Mouse (Mus musculus) olfactory bulb, adult 2 months (tissue): ENCODE measurements at regions not wholly inside any gene's neighbourhood (a gene's known extent, or its start where the extent isn't known, plus 50 kb on each side); places are given as distances from the start of the nearest gene placed in this dataset.

Experiments
- H3K27ac ChIP-seq: fragments of 200-500 bp; 2 replicates; pipeline ENCODE4 v1.5.1; 2012; ENCODE audit warnings: low read depth, low read length; ENCODE audit not compliant: insufficient read depth
- H3K4me1 ChIP-seq: fragments of 200-500 bp; 2 replicates; pipeline ENCODE4 v1.6.1; 2012; ENCODE audit warnings: low read length; ENCODE audit not compliant: control insufficient read depth, insufficient read depth
- H3K4me3 ChIP-seq: fragments of 200-500 bp; 2 replicates; pipeline ENCODE4 v1.5.1; 2012; ENCODE audit warnings: mild to moderate bottlenecking, low read depth, low read length, moderate library complexity; ENCODE audit not compliant: insufficient read depth
- CTCF ChIP-seq: fragments of 200-500 bp; IDR thresholded peaks from 2 replicates; pipeline ENCODE4 v1.5.1; 2012; ENCODE audit warnings: low read depth, mild to moderate bottlenecking, low read length, moderate library complexity; ENCODE audit not compliant: insufficient read depth
- POLR2A ChIP-seq: fragments of 200-500 bp; IDR thresholded peaks from 2 replicates; pipeline ENCODE4 v1.6.1; 2012; ENCODE audit warnings: mild to moderate bottlenecking, low read depth, low read length, moderate library complexity; ENCODE audit not compliant: insufficient read depth
- WGBS: fragments of 180-500 bp; shearing (Covaris S2); methylation state at CpG from one replicate; pipeline ENCODE4 v1.1.7; 2018; 5-methylcytosine and 5-hydroxymethylcytosine counted together

DNA sequence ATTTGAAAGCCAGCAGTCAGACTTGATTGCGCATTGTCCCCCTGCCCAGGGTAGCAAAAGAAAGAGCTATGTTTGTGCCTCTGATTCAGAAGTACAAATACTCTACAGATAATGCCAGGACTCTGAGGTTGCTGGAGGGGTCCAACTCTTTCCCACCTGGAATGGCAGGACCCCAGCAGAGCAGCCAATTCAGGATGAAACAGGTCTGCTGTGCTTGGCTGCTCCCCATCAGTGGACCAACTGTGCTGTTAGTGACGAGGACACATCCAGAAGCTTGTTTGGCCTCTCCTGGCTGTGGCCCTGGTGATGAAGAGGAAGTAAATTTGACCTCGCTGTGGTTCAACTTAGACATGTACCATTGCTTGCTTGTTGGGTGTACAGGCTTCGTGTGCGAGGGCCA is 437.8 kb downstream of the Prdm2 start:
- H3K4me3 ChIP-seq, result no peak overlapping the region
- TF ChIP-seq POLR2A, result no peak
- TF ChIP-seq CTCF, result no peak
- peaks cover 18% of the 10 kb centered on the region for H3K4me1 ChIP-seq
- WGBS, result 93% methylated on average over 5 of the region's 5 CpGs
- no peak overlapping the region for H3K27ac ChIP-seq

GRCm38 (mm10) chr4:142773651-142774151 is 439.1 kb downstream of the Prdm2 start:
- WGBS, result 57% methylated on average over 10 of the region's 10 CpGs
- Histone ChIP-seq H3K4me3 (no peak overlapping the region), H3K27ac (no peak overlapping the region), H3K4me1 (peaks cover 23% of the 10 kb centered on the region)
- TF ChIP-seq POLR2A, result no peak
- no peak for TF ChIP-seq CTCF

GRCm38 (mm10) chr4:142772751-142773455 is 439.9 kb downstream of the Prdm2 start:
- Histone ChIP-seq H3K27ac (no peak overlapping the region), H3K4me3 (no peak overlapping the region), H3K4me1 (peaks cover 23% of the 10 kb centered on the region)
- 23% methylated on average over 16 of the region's 16 CpGs for WGBS
- TF ChIP-seq CTCF, result no peak
- no peak for TF ChIP-seq POLR2A

DNA sequence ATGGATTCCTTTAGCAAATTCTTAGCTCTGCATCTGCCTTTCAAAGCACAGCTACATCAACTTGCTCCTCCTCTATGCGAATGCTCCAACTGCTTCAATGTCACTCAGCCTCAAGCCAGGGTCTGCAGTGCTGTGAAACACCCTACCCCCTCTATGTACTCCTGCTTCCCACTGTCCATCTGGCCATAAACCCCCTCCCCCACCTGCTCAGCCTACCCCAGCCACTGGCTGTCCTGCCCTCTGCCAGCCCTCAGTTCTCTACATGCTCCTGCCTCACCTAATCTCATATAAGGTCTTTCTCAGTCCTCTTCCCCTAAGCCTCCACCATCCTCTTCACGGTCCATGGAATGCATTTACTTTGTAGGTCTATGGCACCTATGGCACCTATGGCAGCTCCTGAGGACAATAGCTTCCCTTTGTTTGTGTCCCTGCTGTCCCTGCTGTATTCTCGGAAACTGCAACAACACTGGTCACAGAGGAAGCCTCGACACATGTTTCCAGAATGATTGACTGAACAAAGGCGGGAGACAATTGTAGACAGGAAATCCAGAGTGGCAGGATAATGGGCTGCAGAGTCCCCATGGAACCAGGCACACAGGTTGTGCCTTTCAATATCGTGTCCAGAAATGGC is 441.2 kb downstream of the Prdm2 start:
- WGBS, result 83% methylated on average over 6 of the region's 6 CpGs
- Histone ChIP-seq H3K4me1 (peaks cover 23% of the 10 kb centered on the region), H3K4me3 (no peak overlapping the region), H3K27ac (no peak overlapping the region)
- TF ChIP-seq POLR2A (no peak), CTCF (no peak)

- TF ChIP-seq CTCF, result no peak
- TF ChIP-seq POLR2A, result no peak
- Histone ChIP-seq H3K4me1 (peaks cover 23% of the 10 kb centered on the region), H3K27ac (no peak overlapping the region), H3K4me3 (no peak overlapping the region)
- 16% methylated on average over 8 of the region's 8 CpGs for WGBS
Observed at GRCm38 (mm10) chr4:142770177-142770576, 442.6 kb downstream of the Prdm2 start.

- no peak for TF ChIP-seq CTCF
- no peak for TF ChIP-seq POLR2A
- Histone ChIP-seq H3K4me1 (peaks cover 13% of the 10 kb centered on the region), H3K27ac (no peak overlapping the region), H3K4me3 (no peak overlapping the region)
- WGBS, result 84% methylated on average over 4 of the region's 4 CpGs
Observed at GRCm38 (mm10) chr4:142767665-142768064, 445.1 kb downstream of the Prdm2 start.

DNA sequence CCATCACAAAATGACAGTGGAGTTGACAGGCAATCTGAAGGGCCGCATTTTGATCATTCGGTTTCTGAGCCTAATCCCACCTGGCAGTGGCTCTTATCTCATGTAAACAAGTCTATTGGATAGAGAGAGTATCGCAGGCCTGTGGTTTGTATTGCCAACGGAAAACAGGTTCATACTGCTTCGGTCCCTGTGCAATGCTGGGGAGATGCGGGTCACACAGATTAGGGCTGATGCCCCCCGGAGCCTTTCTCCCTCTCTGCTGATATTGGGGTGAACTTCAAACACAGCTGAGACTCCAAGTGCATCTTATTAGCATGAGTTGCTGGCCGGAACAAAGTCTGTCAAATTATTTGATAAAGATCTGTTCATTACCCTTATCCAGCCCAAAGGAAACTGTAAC is 451.2 kb downstream of the Prdm2 start:
- Histone ChIP-seq H3K4me1 (no peaks in the 10 kb centered on the region), H3K27ac (no peak overlapping the region), H3K4me3 (no peak overlapping the region)
- 90% methylated on average over 8 of the region's 8 CpGs for WGBS
- TF ChIP-seq CTCF (no peak), POLR2A (no peak)

DNA sequence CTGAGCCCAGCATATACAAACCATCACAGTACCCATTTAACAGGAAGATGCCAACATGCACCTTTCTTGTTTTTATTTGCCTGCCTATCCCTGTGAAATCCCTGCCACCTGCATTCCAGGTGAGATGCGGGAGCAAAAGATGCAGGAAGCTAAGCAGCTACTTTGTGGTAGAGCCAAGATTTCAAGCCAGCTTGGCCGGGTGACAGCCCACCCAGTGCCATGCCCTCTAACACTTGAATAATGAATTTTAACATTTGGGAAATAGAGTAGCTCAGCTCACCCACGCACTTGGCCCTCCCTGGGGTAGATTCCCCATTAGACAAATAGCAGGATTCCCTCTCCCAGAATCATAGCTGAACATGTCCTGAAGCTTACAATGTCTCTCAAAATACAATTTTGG is 454.7 kb downstream of the Prdm2 start:
- Histone ChIP-seq H3K27ac (no peak overlapping the region), H3K4me3 (no peak overlapping the region), H3K4me1 (peaks cover 4% of the 10 kb centered on the region)
- TF ChIP-seq CTCF, result no peak
- TF ChIP-seq POLR2A, result no peak
- 63% methylated on average over 3 of the region's 3 CpGs for WGBS

DNA sequence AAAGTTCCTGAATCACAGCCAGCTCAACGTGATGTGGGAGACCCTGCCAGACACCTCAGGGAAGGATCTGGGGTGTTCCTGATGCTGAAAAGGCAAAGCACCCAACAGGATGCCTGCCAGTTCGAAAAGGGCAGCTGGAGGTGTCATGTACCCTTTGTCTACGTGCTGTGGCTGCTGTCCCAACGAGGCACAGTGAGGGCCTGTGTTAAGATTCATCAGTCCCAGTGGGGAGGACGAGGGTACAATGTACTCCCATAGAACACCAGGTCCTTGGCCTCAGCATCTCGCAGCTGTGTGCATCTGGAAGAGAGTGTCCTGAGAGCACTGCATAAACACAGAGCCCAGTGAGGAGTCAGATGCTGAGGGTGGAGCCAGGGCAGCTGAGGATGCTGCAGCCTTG is 456.5 kb downstream of the Prdm2 start:
- 44% methylated on average over 6 of the region's 6 CpGs for WGBS
- no peak for TF ChIP-seq POLR2A
- no peak for TF ChIP-seq CTCF
- Histone ChIP-seq H3K4me3 (no peak overlapping the region), H3K27ac (no peak overlapping the region), H3K4me1 (peaks cover 4% of the 10 kb centered on the region)
